Mouse (Mus musculus) frontal cortex, postnatal 14 days (tissue): Measurements from ENCODE around the gene P2rx2.

Experiments used
- DNase-seq, 2 experiments: peaks; one replicate each; pipeline ENCODE4 v3.0.0; 2022; ENCODE audit warnings: low spot score in 2 of 2

Gene P2rx2

GRCm38 (mm10) chr5:110330508-110330907, 12.5 kb downstream of the P2rx2 start:
- no peak for DNase-seq

DNA sequence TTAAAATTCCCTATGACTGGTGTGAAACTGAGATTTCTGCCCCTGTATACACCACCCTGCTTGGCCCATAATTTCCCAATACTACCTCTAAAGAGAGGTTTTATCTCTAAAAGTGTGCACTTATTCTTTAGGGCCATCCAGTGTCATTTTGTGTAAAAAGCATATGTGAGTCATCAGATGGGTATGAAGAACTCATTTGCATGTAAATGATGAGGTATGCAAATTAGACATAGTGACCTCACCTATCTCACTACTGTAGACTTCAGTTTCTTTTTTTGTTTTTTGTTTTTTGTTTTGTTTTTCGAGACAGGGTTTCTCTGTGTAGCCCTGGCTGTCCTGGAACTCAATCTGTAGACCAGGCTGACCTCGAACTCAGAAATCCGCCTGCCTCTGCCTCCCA, 29.9 kb downstream of the P2rx2 start:
- DNase-seq = no peak

DNA sequence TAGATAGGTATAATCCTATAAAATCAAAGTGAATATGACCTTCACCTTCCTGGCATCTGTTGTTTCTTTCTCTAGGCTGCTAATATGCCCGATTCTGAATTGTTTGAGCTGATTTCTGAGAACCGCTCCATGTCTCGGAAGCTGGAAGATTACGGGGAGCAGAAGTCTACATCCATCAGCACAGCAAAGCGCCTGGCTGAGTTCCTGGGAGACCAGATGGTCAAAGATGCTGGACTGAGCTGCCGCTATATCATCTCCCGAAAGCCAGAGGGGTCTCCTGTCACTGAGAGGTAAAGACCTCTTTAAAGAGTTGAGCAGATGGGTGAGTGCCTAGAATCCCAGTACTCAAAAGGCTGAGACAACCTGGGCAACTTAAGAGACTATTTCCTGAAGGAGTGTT, 34.2 kb downstream of the P2rx2 start:
- DNase-seq = no peak

GRCm38 (mm10) chr5:110300591-110300990, 42.4 kb downstream of the P2rx2 start:
- DNase-seq = no peak

DNA sequence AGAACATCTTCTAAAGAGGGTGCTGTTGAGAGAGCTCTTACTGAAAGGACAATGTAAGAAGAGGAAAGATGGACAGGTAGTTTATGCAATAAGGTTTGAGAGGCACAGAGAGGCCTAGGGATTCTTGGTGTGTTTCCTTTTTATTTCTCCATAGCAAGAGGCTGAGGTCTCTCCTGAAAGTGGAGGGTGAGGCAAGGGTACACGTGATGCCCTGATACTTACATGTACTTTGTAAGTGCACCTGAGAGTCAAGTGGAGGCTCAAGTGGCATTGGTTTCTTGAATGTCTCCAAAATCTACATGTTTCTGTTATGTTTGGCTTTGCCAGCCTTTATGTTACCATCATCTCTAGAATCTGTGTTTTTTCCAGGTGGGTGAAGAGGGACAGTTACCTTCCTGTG, 46.4 kb downstream of the P2rx2 start:
- DNase-seq = no peak

DNA sequence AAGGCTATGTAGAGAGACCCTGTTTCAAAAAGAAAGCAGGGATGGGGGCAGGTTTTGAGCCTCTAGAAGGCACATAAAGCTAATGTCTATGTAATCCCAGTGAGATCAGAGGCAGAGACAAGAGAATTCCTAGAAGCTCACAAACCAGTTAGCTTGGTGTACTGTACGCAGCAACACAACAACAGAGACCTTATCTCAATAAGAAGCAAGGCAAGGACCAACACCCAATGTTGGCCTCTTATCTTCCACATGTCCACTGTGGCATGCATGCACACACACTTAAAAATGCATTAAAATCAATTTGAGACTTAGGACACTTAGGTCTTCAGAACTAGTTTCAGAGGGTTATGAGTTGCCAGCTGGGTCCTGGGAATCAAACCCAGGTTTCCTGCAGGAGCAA, 51.4 kb downstream of the P2rx2 start:
- no peak for DNase-seq
